Mouse (Mus musculus): ENCODE data around the gene Nlgn2.

Gene Nlgn2

GRCm38 (mm10) chr11:69837604-69837951 is at the start of gene Nlgn2:
Nlgn2 (minus strand) TSS chr11:69837784.
- no peak for DNase-seq (ENCODE audit: low read depth, low spot score)

- no peak for DNase-seq (ENCODE audit: low read depth, low spot score)
Measured at GRCm38 (mm10) chr11:69886907-69887635, 49.5 kb upstream of the Nlgn2 start.

- DNase-seq (ENCODE audit: low read depth, low spot score), result no peak
Measured at GRCm38 (mm10) chr11:69884663-69885062, 47.1 kb upstream of the Nlgn2 start.

GRCm38 (mm10) chr11:69884240-69884639 is 46.7 kb upstream of the Nlgn2 start:
- no peak for DNase-seq (ENCODE audit: low read depth, low spot score)

GRCm38 (mm10) chr11:69883527-69884151 is 46.1 kb upstream of the Nlgn2 start:
- no peak for DNase-seq (ENCODE audit: low read depth, low spot score)

- no peak for DNase-seq (ENCODE audit: low read depth, low spot score)
Measured at GRCm38 (mm10) chr11:69883066-69883465, 45.5 kb upstream of the Nlgn2 start.

GRCm38 (mm10) chr11:69881787-69882670 is 44.4 kb upstream of the Nlgn2 start:
- no peak for DNase-seq (ENCODE audit: low read depth, low spot score)

GRCm38 (mm10) chr11:69880853-69881603 is 43.4 kb upstream of the Nlgn2 start, which contains the start of gene Kctd11:
Kctd11 (minus strand) TSS chr11:69881406.
- peak; percentile 77 for DNase-seq (ENCODE audit: low read depth, low spot score)

- DNase-seq (ENCODE audit: low read depth, low spot score), result peak; percentile 80
Measured at GRCm38 (mm10) chr11:69880506-69880852, 42.9 kb upstream of the Nlgn2 start.

GRCm38 (mm10) chr11:69879711-69880110 is 42.1 kb upstream of the Nlgn2 start:
- no peak for DNase-seq (ENCODE audit: low read depth, low spot score)

GRCm38 (mm10) chr11:69878952-69879351 is 41.4 kb upstream of the Nlgn2 start:
- DNase-seq (ENCODE audit: low read depth, low spot score), result no peak

- DNase-seq (ENCODE audit: low read depth, low spot score), result no peak
Measured at GRCm38 (mm10) chr11:69878399-69878798, 40.8 kb upstream of the Nlgn2 start.

GRCm38 (mm10) chr11:69877878-69878277 is 40.3 kb upstream of the Nlgn2 start, which contains the start of gene Tmem95:
Tmem95 (minus strand) TSS chr11:69878018.
- no peak for DNase-seq (ENCODE audit: low read depth, low spot score)

GRCm38 (mm10) chr11:69876867-69877266 is 39.3 kb upstream of the Nlgn2 start:
- peak; percentile 86 for DNase-seq (ENCODE audit: low read depth, low spot score)

- no peak for DNase-seq (ENCODE audit: low read depth, low spot score)
Measured at GRCm38 (mm10) chr11:69876186-69876585, 38.6 kb upstream of the Nlgn2 start.

- DNase-seq (ENCODE audit: low read depth, low spot score), result no peak
Measured at GRCm38 (mm10) chr11:69872451-69872850, 34.9 kb upstream of the Nlgn2 start.

GRCm38 (mm10) chr11:69871822-69872221 is 34.2 kb upstream of the Nlgn2 start:
- DNase-seq (ENCODE audit: low read depth, low spot score), result no peak

GRCm38 (mm10) chr11:69870289-69871069 is 32.9 kb upstream of the Nlgn2 start:
- no peak for DNase-seq (ENCODE audit: low read depth, low spot score)

- no peak for DNase-seq (ENCODE audit: low read depth, low spot score)
Measured at GRCm38 (mm10) chr11:69867335-69867734, 29.8 kb upstream of the Nlgn2 start.

GRCm38 (mm10) chr11:69865561-69865960 is 28.0 kb upstream of the Nlgn2 start:
- no peak for DNase-seq (ENCODE audit: low read depth, low spot score)
